Mouse (Mus musculus): ENCODE data around the gene Pde11a.
"Not testable (repeated sequence)": the region's sequence is repeated elsewhere in the genome, so short reads cannot be mapped to it uniquely, and the experiment has no call there.

The Pde11a gene

DNA sequence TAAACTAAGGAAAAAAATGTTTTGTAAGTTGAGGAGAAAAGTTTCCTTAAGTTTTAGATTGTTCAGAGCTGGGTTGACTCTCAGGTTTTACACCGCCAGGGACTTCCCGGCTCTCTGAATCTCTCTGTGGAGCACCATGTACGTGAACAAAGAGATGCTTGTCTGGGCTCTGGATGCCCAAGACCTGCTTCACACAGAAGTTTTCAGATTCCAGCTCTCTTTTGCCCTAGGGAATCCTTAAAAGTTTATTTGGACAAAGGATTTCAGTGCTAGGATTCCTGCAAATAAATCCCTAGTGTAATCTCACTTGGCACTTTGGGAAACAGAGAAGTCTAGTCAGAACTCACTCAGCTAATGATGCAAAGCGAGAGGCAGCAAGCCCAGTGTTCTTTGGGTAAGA lies 348.9 kb downstream of the Pde11a start:
- no peak for DNase-seq (ENCODE audit: low spot score)

GRCm38 (mm10) chr2:75988779-75989363 lies 349.7 kb downstream of the Pde11a start:
- DNase-seq (ENCODE audit: low spot score) = peak; percentile 45

GRCm38 (mm10) chr2:75988378-75988777 lies 350.2 kb downstream of the Pde11a start:
- DNase-seq (ENCODE audit: low spot score) = no peak

GRCm38 (mm10) chr2:75987739-75988138 lies 350.8 kb downstream of the Pde11a start:
- no peak for DNase-seq (ENCODE audit: low spot score)

- DNase-seq (ENCODE audit: low spot score) = no peak
Measured at GRCm38 (mm10) chr2:75985124-75985523, 353.4 kb downstream of the Pde11a start.

GRCm38 (mm10) chr2:75983847-75984246 lies 354.7 kb downstream of the Pde11a start:
- DNase-seq (ENCODE audit: low spot score) = no peak

DNA sequence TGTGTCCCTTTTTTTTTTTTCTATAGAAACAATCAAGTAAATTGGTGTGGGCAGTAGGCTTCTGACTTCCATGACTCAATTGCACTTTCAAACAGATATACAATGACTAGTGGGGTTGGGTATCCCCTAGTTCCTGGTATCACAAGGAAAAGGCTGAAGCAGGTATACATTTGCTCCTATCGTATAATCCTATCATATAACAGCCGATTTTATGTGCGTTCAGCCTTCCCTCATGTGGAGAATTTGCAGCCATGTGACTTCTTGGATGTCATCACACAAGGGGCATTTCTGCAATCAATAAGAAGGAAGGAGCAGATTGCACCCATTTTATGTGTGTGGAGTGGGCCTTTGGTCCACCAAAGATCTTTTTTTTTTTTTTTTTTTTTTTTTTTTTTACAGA lies 355.5 kb downstream of the Pde11a start:
- no peak for DNase-seq (ENCODE audit: low spot score)

- DNase-seq (ENCODE audit: low spot score) = no peak
Measured at GRCm38 (mm10) chr2:75982626-75983025, 355.9 kb downstream of the Pde11a start.

DNA sequence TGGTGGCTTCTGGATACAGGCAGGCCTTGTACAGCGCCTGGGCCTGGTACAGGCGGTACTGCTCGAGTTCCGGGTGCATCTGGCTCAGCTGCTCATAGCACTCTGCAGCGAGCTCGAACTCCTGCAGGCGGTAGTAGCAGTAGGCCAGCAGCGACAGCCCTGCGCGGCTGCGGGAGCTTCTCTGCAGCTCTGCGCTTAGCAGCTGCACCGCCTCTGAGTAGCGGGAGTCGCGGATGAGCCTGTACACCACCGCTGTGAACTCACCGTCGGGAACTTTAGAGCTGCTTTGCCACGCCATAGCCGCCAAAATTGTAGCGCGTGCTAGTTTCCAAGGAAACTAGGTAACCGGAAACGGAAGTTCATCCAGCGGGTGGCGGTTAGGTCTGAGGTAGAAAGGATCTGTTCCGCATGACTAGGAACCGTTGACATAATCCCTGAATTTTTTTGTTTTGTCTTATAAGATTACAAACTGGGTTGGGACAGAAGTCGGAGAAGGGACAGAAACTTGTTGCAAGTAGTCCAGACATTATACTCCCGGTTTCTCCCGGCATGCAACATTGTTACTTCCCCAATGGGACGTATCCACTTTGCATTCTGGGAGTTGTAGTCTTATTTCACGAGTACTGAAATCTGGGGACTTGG lies 357.0 kb downstream of the Pde11a start, which contains the start of gene Ttc30a1:
Gene Ttc30a1, minus strand, starts transcription at position 528 of the 642 bp plus-strand sequence.
- peak; percentile 84 for DNase-seq (ENCODE audit: low spot score)

GRCm38 (mm10) chr2:75980933-75981439 lies 357.6 kb downstream of the Pde11a start:
- DNase-seq (ENCODE audit: low spot score) = not testable (repeated sequence)

- DNase-seq (ENCODE audit: low spot score) = peak; percentile 42
Measured at GRCm38 (mm10) chr2:75977752-75978368, 360.7 kb downstream of the Pde11a start, which contains the start of gene Ttc30a2. TSS of gene Ttc30a2 (minus strand) at chr2:75978170.

GRCm38 (mm10) chr2:75976070-75976469 lies 362.5 kb downstream of the Pde11a start:
- DNase-seq (ENCODE audit: low spot score) = not testable (repeated sequence)

DNA sequence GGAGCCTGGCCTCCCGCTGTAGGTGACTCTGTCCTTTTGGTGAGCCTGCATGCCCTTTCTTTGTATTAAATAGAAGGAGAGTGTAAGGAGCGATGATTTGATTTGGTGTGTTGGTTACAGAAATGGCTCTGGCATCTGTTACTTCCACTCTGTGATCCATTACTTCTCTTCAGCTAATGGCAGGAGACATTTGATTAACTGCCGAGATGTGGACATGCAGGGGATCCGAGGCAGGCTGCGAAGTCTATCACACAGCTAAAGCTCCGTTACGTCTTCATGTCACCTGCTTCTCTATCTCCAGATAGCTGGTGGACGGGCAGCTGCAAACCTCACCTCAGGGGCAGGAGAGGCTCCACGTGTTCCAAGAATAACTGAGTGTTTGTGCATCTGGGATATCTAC lies 364.4 kb downstream of the Pde11a start:
- DNase-seq (ENCODE audit: low spot score) = no peak

GRCm38 (mm10) chr2:75964972-75965371 lies 373.6 kb downstream of the Pde11a start:
- peak; percentile 29 for DNase-seq (ENCODE audit: low spot score)

- no peak for DNase-seq (ENCODE audit: low spot score)
Measured at GRCm38 (mm10) chr2:75964512-75964911, 374.1 kb downstream of the Pde11a start.

DNA sequence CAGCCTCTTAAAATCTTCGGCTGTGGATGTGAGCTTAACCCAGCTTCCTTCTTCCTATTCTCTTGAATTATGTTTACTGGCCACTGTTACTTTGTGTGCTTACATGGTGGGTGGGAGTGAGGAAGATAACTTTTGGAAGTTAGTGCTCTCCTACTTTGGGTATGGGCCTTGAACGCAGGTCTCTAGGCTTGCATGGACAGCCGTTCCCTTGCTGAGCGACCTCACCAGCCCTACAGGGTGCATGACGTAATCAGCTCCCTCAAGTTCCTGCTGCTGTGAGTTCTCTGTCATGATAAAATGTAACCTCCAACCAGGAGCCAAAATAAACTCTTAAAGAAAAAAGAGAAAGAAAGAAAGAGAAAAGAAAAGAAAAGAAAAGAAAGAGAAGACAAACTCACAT lies 374.5 kb downstream of the Pde11a start:
- no peak for DNase-seq (ENCODE audit: low spot score)

DNA sequence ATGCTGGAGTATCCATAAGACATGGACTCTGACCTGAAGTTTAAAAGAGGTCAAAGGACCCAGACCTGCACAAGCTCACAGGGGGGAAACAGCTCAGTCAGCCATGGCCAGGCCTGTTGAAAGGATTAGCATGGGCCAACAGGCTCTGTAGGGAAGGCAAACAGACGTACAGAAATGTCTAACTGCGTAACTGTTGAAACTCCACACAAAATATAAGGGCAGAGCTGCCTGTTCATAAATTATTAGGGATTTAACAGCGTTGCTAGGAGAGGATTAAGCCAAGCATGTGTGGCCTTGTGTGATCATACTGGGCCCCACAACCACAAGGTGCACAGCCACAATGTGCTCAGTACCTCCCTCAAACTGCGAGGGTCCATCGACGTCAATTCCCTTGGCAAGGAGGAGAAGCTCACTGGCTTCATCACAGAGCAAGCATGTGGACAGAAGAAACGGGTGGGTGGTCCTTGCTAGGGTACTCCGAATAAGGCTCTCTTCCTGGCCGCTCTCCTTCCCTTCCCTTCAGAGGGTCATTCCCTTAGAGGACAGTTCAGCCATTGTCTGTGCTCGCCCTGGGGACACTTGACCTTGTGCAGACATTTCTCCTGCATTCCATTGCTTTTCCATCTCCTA lies 375.2 kb downstream of the Pde11a start:
- no peak for DNase-seq (ENCODE audit: low spot score)

DNA sequence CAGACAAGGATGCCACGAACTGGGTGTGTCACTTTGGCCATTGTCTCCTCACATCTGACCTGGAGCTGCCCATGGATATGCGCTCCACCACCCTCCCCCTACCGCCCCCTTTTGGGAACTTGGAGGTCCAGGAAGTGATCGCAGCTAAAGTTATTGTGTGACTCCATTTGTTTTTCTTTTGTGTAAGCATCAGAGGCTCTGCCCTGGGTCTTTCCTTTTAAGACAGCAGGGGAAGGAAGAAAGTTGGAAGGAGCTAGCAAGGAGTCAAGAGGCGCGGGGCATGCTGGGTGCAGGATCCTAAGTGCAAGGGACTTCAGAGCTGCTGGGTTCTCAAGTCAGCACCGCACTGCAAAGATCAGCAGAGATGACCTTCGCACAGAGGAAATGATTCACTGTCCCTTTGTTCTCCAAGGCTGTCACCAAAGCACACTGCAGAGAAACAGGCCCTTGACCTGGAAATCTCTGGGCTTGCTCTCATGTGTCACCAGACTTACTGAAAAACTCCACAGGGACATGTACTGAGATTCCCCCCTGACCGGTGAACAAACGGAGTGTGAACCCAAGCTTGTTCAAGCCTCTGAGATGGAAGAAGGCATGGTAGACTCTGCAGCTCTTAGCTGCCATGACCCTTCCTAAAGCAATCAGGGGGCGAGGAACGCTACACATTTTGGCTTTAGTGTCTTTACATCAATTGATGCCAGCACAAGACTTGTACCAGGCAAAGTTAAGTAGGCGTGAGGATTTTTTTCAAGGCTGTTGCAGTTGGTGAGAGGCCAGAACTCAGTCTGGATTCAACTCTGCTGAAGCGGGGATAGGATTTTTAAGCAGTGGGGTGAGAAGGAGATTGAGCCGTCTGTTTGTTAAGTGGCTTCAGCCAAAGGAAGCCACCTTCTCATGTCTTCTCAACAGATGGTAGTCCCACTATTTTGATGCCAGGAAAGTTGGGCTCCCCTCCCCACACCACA lies 377.9 kb downstream of the Pde11a start:
- no peak for DNase-seq (ENCODE audit: low spot score)

- DNase-seq (ENCODE audit: low spot score) = peak; percentile 18
Measured at GRCm38 (mm10) chr2:75959850-75960365, 378.7 kb downstream of the Pde11a start.

GRCm38 (mm10) chr2:75959183-75959849 lies 379.3 kb downstream of the Pde11a start:
- peak; percentile 47 for DNase-seq (ENCODE audit: low spot score)

DNA sequence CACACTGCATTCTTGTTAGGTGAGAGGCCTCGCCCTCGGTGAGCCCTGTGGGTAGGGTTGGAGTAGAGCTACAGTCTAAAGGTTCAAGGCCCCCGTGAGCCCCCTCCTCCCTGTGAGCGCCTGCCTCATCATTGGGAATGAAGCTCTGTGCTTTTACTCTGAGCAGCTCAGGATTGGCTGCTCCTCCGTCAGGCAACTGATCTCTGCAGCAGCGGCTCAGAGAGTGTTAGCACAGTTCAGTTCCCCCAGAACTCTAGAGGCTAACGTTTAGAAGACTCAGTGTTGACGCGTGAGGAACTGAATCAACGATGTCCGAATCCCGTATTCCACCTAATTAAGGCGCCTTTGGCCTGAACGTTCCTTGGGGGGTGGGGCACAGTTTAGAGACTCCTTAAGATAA lies 382.9 kb downstream of the Pde11a start:
- DNase-seq (ENCODE audit: low spot score) = no peak
